Mouse (Mus musculus) CD4-positive helper T cell, adult 2 months (primary cell): ENCODE results near the gene Kcnj15.

Experiments
- DNase-seq: peaks from one replicate; pipeline ENCODE4 v3.0.0-alpha.2; 2012; ENCODE audit warnings: low read depth, missing footprints, low spot score

Kcnj15 gene

DNA sequence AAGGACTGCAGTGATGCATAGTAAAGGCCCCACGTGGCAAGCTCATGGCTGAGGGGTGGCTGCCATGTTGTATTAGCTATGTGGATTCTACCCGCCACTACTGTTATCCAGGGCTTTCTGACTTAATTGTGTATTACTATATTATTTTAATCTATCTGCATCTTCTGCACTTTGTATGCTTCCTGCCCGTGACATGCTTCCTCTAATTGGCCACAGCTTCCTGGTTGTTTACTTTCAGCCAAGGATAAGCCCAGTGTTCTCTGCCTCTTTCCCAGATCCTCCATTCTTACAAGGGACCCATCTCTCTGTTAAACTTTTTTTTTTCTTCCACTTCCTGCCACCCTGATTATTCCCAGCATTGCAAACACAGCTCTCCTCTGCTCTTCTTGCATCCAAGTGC, 32.0 kb downstream of the Kcnj15 start:
- no peak for DNase-seq

DNA sequence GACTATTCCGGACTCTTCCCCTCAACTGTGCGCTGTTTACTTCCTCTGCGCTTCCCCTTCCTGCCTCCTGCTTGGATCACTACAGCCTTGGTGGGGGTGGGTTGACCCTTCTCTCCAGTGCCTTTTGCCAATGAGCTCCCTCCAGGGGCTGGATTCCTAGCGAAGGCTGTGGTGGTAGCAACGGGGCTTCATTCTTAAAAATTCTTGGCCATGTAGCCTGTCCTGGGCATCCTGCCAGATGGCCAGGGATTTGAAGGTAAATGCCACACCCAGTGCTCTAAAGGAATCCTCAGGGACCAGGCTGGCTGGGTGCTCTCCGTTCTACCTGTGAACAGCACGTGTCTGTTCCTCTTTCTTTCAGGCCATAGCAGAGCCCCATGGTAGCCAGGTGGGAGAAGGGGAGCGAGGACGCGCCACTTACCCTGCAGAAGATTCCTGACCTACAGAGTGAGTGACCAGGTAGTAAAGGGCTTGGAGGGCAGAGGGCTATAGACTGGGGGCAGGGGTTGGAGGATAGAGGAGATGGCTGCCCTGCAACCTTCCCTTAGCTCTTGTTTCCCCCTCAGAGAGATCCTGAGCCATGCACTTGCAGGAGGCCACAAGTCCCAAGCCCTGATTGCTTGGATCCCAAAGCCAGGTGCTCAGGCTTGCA, 34.2 kb downstream of the Kcnj15 start:
- DNase-seq, result no peak

DNA sequence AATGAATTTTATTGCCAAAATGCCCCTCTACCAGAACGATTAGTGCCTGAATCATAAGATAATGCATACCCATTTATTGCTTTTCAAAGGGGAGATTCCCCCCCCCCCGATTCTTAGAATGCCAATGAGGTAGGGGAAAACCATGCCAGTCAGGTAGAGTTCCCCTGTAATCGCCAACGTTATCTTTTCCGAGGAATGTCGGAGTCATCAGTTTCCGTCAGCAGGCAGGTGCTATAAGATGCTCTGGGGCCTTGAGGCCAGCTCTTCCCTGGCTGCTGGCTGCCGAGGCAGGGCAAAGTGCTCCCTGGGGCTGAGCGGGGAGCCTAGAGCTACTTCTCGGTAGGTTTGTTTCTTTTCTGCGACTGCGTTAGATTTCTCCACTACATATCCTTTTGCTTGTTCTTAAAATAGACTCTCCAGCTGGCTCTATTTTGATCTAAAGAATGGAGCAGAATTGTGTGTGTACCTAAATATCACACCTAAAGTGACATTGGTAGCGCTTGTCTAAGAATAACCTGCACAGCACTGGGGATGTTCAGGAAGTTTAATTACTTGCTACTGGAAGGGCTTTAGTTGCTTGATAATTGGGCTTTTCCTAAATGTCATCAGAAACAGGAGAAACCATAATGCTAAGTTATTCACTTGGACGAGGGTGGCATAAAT, 35.6 kb downstream of the Kcnj15 start:
- DNase-seq, result no peak

DNA sequence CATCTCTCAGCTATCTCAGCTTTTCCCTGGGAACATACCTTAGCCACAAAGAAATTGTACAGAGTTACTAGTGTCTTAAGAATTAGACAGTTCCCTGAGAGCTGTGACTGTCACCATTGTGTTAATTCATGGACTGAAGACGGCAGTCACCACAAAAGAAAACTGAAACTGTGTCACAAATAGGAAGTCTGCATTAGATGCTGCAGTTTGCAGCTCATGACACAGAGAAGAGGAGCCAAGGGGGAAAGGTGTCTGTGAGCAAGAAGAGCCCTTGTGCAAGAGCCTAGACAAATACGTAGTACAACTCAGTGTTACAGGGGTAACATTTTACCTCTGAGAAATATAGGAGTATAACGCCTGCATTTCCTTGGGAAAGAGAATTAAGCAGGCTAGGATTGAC, 40.3 kb downstream of the Kcnj15 start:
- no peak for DNase-seq

DNA sequence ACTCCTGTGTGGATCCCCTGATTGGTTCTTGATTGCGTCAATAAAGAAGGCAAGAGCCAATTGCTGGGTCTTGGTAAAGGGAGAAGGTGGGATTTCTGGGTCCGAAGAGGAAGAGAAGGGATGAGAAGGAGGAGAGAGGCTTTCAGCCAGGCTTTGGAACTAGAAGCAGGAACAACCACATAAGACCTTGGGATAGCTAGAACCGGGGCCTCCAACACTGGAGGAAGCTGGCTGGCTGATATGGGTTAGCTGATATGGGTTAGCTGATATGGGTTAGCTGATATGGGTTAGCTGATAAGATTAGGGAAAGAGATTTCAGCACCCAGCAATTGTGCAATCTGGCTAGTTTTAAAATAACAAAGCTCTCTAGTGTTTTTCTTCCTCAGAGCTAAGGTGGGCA, 44.3 kb downstream of the Kcnj15 start:
- no peak for DNase-seq

DNA sequence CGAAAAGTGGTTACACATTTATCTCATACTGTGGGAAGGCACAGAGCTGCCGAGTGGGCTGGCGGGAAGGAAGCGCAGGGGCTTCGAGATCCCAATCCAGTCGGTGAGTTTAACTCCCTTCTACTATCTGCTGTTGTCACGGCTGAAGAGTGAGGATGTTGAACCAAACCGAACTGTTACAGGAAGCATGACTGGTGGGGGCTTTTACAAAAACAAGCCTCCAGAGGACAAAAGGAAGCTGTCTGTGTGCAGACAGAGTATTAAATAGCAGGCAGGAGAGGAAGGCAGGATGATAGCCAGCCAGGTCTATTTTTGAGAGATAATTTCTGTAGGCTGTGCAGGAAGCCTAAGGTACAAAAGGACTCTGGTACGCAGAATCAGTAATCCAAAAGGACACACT, 46.3 kb downstream of the Kcnj15 start:
- peak; percentile 19 for DNase-seq

DNA sequence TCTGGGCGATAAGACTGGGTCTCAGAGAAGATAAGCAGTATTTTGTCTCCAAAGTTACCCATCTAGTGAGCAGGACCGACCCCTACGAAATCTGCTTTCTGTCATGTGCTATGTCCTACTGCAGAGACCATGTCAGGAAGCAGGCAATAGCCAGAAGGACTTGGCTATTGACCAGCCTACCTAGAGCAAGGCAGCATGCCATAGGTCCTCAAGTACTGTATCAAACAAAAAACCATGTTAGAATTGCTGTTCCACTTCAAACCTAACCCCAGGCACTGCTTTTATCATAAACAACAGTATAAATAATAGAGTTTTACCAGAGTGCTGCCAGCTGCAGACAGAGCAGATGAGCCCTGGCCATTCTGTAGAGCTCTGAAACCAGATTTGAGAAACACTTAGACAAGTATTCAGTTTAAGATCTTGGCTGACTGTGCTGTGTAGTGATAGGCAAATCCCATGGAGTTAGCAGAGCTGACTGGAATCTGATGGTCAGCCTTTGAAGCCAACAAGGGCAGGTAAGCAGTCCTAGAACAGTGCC, 50.5 kb downstream of the Kcnj15 start:
- no peak for DNase-seq

DNA sequence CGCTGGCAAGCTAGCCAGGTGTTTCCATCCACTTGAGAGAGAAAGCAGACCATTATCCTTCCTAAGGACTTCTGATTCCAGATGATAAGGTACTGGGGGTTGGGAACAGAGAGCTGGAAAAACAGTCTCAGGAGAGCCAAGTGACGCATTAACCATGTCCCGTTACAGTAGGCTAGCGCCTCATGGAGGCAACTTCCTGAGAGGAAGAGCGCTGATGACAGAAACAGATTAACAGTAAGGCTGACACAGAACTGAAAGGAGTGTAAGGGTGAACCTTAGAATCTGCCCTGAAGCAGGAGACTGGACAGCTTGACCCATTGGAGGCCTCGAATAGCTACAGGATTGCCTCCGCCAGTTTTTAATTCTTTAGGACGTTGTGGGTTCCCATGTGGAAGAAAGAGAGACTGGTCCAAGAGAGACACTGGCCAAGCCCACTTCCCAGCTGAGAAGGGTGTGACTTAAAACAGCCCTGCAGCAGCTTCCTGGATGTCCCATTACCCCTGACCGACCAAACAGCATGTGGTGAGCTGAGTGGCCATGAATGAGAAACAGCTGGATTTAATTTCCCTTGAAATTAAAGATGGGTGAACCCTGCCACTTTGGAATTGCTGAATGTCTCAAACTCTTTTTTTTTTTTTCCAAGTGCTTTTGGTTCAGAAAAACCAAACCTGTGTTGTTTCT, 64.7 kb downstream of the Kcnj15 start:
- DNase-seq, result no peak

DNA sequence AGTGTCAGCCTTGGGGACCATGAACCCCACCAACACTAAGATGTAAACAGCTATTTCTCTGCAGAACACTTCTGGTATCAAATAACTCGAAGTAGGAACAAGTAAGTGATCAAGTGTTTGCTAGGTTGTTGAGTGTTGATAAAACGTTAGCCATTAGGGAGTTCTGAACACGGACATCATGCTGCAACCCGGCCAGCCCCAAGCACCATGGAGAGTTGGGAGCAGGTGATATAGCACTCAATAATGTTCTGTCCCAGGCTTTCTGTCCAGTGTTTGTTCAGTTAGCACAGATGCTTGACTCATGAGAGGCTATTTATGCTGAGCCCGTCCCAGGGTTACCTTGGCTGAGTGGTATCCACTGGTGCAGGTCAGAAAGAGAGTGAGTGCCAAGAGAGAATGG, 74.8 kb downstream of the Kcnj15 start:
- DNase-seq, result no peak

DNA sequence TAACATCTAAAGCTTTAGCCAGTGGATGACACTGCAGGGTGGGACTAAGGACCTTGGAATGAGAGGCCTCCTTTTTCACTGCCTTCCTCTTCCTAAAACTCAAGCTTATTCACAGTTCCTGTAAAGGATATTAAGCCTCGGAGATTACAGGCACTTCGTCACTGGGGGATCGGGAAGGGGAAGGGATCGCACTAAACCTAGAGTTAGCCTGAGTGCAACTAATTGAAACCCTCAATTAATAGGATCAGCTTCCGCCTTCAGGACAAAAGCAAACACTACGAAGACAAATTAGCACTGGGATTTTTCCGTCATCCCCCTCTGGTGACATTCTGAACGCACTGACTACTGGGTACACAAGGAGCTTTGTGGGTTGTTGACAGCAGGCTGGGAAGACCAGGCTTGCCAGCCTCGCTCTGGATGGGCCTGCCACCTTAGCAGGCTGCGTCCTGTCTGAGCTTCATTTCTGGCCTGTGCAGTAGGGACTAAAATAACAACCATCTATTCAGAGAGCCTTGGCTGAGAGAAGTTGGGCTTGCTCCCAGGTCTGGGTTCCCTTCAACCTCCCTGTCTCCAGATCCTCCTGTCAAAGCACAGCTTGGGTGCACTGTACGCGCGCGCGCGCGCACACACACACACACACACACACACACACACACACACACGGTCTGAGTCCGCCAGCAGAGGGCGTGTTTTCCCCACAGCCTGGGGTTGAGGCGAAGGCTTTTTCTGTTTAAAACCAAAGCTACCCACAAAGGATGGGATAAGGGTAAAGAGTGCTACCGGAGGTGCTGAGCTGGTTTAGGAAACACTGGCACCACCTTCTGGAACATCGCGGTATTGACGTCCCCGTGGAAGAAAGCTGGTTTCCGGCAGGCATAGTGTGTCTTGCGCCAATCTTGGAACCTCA, 83.8 kb downstream of the Kcnj15 start:
- peak; percentile 84 for DNase-seq

DNA sequence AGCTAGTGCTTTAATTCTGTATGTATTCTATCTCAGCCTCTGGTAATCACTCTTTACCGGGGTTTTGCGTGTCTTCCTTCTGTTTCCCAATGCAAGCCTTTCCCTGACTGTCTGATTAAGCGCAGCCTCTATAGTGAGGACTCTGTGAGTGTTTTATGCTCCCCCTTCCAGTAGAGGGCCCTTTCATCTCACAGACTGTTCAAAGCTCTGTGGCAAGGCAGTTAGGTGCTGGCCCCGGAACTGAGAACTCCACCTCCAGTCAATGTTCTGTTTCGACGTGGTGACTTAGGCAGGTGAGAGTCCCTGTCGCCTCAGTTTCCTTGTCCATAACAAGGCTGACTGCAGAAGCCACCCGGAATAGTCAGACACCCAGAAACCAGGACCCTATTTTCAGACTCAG, 84.7 kb downstream of the Kcnj15 start:
- peak; percentile 22 for DNase-seq

DNA sequence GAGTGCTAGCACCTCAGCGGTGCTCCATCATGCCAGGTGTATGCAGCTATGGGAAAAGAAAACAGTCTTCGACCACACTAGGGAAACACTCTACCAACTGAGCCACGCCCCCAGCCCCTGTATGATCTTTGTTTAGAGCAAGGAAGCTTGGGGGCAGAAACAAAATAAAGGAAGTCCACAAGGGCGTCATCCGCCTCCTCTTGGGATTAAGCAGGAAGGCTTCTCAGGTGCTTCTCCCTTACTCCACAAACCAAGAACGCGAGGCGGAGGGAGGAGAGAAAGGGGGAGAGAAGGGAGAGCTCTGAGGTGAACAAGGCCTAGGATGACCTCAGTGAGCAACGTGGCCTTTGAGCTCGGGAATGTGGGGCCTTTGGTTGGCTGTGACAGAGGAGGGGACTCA, 87.6 kb downstream of the Kcnj15 start:
- DNase-seq, result no peak

DNA sequence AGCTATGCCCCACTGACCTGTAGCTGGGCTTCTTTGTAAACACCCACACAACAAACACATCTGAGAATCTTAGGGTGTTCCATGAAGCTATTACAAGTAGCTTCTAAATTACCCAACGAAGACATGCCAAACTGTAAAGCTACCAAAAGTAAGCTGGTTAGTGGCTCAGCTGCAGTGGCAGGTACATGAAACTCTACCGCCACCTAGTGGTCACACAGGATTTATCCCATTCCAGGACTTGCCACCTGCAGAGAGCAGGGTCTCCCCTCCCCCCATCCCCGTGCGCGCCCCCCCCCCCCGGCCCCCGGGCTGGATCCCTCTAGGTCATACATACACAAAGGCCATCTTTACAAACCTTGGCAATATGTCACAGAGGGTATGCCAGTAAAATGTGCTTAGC, 88.5 kb downstream of the Kcnj15 start:
- DNase-seq, result peak; percentile 68

DNA sequence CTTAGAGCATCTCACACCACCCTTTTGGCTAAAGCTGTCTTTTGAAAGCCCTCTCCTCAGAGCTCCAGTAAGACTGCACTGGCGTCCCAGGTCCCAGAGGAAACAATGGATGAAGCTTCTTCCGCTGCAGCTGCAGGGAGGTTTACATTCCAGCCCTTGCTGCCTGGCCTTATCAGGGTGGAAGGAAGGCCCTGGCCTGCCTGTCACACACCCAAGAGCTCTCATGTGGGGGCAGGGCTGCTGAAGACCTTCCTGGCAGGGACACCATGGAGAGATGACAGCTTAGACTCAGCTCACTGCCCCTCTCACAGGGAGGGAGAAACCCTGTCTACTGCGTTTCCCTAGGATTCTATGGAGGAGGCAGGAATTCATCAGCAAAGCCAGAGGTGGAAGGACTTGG, 89.8 kb downstream of the Kcnj15 start:
- DNase-seq, result no peak

DNA sequence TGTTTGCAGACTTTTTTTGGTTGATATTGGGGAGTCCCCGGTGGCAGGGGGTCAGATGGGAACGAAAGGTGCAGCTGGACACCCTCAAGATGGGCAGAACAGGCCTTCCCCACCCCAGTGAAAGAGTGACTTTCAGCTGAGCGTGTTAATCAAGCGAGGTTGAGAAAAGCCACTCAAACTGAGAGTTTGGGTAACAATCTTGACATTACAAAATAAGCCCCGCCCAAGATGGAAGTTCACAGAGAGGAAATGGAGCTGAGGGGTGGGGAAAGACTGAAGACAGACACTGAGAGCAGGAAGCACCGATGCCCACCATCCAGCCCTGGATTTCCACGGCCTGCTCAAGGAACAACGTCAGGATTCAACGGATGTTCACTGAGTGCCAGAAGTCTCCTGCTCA, 91.2 kb downstream of the Kcnj15 start:
- no peak for DNase-seq

DNA sequence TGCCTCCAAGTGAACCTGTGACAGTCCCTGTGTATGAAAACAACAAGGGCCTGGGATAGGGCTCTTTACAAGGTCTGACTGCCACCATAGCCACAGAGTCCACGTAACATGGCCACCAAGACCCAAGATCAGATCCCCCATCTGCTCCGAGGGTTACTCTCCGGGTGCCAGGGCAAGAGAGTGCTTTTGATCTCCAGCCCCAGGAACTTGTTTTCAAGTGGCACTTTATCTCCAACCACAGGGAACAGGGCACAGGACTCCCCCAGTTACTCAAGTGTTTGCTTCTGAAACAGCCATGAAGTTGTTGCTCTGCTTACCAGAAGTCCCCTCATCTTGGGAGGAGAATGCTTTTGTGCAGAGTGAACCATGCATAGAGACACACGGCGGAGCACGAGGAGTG, 92.0 kb downstream of the Kcnj15 start:
- no peak for DNase-seq

DNA sequence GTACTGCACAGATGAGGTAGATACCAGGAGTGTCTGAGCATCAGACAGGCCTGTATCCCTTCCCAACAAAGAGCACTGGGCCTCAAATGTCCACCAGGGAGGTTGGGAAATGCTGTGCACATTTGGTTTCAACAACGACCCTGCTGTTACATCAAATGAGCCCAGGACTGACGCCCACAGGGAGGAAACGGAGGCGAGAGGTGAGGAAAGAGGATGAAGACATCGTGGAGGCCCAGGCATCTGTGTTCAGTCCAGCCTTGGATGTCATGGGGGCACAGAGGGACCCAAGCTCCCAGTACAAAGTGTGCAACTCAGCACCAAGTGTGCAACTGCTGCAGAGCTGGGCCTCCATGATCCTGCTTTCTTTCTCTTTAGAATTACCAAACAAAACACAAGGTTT, 92.4 kb downstream of the Kcnj15 start:
- DNase-seq, result no peak
